Mouse (Mus musculus): ENCODE results near the gene Msantd2.

Msantd2 gene

DNA sequence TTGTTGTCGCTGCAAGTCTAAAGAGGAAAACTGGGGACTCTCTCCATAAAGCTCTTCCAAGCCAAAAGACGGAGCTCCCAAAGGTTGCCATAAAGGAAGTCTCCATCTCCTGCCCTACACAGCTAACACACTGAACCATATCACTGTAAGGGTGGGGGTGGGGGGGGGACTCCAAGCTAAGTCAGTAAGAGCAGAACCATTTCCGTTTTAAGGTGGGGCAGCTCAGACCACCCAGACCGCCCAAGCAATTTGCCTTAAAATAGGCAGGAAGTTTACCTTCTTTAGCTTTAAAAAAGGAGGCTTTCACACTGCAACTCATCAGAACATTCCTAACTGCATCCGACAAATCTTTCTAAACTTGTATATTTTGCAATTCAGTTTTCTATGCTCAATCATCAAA is 4.0 kb upstream of the Msantd2 start:
- no peak for TF ChIP-seq GATA4 (IDR thresholded peaks at IDR 0.05; ENCODE audit: insufficient replicate concordance, low read length)

DNA sequence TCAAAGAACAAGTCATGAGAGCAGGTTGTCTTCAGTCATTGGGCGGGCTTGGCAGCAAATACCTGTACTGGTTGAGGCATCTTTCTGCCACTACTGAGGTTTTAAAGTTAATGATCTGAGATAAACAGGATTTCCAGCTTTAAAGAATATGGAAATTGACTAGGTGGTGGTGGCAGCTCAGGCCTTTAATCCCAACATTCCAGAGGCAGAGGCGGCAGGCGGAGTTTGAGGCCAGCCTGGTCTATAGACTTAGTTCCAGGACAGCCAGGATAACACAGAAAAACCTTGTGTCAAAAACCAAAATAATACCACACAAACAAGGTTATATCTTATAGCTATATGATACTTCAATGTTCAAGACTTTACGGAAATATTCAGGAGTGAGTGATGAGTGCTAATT is 1.1 kb upstream of the Msantd2 start:
- no peak for TF ChIP-seq GATA4 (IDR thresholded peaks at IDR 0.05; ENCODE audit: insufficient replicate concordance, low read length)

DNA sequence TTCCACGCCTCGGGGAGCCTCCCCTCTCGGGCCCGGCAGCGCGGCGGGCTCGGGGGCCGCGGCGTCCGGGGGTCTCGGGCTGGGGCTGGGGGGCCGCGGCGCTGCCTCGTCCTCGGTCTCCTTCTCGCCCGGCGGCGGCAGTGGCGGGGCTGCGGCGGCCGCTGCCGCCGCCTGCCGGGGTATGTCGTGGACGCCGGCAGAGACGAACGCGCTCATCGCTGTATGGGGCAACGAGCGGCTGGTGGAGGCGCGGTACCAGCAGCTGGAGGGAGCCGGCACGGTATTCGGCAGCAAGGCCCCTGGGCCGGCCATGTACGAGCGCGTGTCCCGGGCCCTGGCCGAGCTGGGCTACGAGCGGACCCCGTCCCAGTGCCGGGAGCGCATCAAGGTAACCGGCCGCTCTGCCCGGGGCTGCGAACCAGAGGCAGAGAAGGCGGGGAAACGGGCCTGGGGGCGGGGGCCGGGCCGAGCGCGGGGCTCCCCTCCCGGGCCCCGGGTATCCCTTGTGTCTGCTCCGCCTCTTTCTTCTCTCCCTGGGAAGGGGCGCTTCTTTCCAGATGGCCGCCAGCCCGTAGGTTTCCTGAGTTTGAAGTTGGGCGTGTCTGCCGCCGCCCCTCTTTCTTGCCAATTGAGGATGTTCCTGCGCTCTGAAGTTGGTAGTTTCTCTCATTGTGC is 464 bp downstream of the Msantd2 start:
- TF ChIP-seq GATA4 (IDR thresholded peaks at IDR 0.05; ENCODE audit: insufficient replicate concordance, low read length), result no peak

DNA sequence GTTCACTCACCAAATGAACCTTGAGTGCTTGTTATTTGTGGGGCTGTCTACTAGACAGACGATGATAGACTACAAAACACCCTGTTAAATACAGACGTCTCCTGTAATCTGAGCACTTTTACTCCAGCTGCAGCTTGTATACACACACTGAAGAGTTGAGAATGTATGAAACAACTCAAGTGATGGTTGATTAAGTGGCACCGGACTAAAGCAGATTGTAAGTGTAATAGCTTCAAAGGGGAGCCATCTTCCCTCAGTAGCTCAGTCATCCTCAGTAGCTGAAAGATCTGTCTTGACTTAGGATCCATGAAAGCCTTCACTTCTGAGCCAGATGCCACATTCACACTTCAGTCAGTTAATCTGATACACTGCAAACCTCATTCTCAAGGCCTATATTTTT is 6.6 kb downstream of the Msantd2 start:
- no peak for TF ChIP-seq GATA4 (IDR thresholded peaks at IDR 0.05; ENCODE audit: insufficient replicate concordance, low read length)

DNA sequence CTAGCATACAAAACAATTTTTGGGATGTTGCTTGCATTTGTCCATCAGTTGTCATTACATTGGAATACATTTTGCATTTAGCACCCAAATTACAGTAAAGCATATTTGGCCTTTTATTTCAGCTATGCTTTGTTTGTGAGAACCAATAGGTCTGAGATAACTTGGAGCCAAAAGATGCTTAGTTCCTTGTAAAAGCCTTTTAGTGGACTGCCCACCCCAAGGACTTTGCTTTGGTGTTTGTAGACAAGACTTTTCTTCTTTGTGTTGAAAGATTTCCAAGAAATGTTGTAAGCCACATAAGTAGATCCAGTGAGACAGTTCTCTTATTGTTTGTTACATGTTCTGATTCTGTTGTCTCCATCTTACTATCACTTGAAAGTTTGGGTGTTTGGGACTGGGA is 7.2 kb downstream of the Msantd2 start:
- no peak for TF ChIP-seq GATA4 (IDR thresholded peaks at IDR 0.05; ENCODE audit: insufficient replicate concordance, low read length)

DNA sequence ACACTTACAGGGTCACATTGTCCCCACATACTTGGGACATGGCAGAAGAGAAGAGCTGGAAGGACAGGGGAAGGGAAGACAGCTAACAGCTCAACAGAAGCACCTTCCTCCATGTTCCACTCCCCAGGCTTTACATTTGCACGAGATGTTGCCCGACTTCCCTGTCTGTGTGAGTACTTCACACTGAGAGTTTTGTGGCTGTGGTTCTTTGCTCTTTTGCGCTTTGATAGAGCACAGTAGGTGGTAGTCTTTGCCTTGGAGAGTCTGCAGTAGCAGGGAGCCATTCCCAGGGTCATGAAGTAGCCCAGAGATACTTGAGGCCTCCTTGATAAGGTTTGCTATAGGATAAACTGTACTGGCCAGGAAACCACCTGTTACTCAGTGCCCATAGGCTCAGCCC is 11.1 kb downstream of the Msantd2 start:
- no peak for TF ChIP-seq GATA4 (IDR thresholded peaks at IDR 0.05; ENCODE audit: insufficient replicate concordance, low read length)

DNA sequence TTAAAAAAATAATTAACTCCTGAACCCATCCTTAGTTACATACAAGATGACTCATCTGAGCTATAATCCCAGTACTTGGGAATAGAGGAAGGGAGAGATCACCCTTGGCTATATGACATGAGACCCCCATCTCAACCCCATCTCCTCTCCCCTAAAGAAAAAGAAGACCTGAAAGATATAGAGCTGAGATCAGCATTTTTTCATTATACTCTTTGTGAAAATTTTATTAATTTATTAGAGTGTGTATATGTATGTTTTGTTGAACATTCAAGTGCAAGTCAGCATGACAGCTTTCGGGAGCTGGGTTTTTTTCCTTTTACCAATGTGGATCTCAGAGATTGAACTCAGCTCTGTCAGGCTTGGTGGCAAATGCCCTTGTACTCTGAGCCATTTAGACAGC is 12.1 kb downstream of the Msantd2 start:
- TF ChIP-seq GATA4 (IDR thresholded peaks at IDR 0.05; ENCODE audit: insufficient replicate concordance, low read length), result no peak

DNA sequence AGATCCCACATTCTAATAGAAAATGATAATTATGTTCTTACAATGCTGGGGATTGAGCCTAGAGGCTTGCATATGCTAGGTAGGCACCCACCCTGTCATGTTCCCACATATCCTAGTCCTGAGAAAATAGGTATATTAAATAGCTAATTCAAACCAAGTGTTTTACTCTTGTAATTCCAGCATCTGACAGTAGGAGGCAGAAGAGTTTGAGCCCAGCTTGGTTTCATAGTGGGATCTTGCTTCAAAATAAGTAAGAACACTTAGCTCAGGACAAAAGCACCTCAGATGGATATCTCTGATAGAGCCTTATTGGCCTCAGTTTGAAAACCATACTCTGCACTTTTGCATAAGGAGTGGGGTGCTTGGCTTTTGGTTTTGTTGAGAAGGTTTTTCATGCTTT is 15.2 kb downstream of the Msantd2 start:
- TF ChIP-seq GATA4 (IDR thresholded peaks at IDR 0.05; ENCODE audit: insufficient replicate concordance, low read length), result no peak

DNA sequence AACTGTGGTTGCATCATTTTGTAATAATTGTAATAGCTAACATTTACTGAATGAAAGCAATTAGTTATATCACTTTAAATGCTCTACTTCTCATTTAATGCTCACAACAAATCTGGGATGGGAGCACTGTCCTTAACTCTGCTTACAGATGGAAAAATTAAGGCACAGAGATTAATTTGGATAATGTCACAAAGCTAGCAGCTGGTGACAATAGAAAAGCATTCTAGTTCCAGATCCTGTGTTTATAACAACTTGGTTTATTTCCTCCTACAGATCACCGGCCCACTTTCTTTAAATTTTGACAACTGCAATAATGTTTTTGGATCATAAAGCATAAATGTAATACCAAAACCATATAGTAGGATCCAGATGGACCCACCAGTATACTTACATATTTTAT is 16.9 kb downstream of the Msantd2 start:
- no peak for TF ChIP-seq GATA4 (IDR thresholded peaks at IDR 0.05; ENCODE audit: insufficient replicate concordance, low read length)

DNA sequence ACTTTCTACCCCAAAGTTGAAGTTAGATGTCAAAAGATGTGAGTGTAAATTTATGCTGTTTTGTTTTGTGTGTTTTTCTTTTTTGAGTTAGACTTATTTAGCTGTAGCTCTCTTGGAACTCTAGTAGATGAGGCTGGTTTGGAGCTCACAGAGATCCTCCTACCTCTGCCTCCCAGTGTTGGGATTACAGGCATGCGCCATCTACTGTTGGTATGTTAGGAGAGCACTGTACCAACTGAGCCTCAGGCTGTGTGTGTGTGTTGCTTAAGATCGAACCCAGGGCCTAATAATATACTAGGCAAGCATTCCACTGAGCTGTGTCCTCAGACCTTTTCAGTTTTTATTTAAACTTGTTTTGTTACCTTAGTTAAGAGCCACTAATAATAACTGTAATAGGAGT is 23.0 kb downstream of the Msantd2 start:
- no peak for TF ChIP-seq GATA4 (IDR thresholded peaks at IDR 0.05; ENCODE audit: insufficient replicate concordance, low read length)

DNA sequence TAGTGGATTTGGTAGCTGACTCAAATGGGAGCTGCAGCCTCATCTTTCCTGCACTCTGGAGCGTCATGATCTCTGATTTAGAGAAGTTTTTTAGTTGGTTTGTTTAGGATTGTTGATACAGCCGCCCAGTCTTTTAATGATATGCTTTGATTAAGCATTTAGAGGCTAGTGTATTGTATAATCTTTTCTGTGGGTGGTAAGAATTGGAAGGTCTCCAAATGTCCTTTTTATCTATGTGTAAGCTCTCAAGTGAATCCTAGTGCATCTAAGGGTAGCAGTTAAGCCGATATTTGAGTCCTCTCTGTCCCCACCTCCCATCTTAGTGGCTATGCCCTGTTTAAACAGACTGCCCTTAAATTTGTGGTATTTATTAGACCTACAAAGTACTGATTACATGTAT is 25.3 kb downstream of the Msantd2 start:
- no peak for TF ChIP-seq GATA4 (IDR thresholded peaks at IDR 0.05; ENCODE audit: insufficient replicate concordance, low read length)

DNA sequence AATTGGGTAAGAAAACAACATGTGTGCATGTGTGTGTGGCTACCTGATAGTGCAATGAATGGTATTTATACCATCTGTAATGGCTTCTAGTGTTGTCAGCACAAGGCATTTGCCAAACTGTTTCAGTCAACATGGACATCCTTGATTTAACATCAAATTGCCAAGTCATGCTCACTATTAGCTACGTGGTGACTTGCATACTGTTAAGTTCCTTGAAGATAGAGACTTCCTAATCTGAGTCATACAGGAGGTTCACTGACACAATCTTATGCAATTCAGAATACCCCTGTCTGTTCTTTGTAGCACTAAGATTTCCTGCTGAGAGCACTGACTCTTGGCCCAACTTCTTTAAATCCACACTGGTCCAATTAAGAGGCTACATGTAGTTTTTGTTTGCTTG is 28.3 kb downstream of the Msantd2 start:
- no peak for TF ChIP-seq GATA4 (IDR thresholded peaks at IDR 0.05; ENCODE audit: insufficient replicate concordance, low read length)

DNA sequence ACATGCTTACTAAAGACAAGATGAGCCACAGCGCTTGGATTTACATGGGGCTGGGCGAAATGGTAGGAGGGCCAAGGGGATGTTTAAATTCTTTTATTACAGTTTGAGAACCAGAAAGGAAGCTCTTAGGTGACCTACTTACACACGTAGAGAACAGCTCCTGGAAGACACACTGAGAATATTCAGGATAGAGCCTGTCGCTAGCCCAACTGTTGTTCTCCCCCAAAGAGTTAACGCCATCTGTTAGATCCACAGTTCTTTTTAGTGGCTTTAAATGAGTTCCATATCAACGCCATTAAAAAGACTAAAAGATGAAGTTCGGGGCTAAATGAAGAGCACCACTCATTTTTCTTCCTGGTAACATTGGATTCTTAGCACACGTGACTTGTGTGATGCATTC is 29.9 kb downstream of the Msantd2 start:
- TF ChIP-seq GATA4 (IDR thresholded peaks at IDR 0.05; ENCODE audit: insufficient replicate concordance, low read length), result no peak

DNA sequence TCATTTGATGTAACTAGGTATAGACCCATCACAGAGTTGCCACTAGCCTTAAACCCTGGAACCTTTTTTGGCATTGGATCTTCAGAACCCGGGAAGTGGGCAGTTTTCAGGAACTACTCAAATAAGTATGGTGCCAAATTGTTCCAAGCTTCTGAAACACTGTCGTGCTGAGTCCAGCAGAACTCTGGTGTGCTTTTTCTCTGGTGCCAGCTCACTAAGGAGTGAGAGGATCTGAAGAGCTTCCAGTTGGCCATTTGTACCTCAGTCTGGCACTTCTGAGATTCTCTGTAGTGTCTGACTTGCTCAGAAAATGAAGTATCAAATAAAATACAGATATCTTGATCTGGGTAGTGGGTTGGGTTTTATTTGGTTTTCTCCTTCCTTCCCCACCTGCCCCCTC is 30.9 kb downstream of the Msantd2 start:
- no peak for TF ChIP-seq GATA4 (IDR thresholded peaks at IDR 0.05; ENCODE audit: insufficient replicate concordance, low read length)

DNA sequence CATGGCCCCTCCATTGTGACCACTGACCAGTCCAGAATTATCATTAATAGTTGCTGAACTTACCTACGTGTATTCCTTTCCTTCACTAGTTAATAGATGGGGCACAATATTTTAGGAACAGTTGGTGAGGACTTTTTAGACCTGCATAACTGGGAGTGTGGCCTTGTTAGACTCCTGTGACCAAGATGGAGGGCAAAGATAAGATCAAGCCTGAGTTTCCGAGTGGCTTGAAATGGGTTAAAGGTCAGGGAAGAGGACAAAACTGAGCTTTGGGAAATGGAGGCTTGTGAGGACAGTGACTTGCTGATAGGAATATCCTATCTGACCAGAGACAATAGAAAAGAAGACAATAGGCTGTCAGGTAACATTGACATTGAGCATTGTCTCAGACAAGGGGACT is 36.3 kb downstream of the Msantd2 start:
- TF ChIP-seq GATA4 (IDR thresholded peaks at IDR 0.05; ENCODE audit: insufficient replicate concordance, low read length), result no peak

DNA sequence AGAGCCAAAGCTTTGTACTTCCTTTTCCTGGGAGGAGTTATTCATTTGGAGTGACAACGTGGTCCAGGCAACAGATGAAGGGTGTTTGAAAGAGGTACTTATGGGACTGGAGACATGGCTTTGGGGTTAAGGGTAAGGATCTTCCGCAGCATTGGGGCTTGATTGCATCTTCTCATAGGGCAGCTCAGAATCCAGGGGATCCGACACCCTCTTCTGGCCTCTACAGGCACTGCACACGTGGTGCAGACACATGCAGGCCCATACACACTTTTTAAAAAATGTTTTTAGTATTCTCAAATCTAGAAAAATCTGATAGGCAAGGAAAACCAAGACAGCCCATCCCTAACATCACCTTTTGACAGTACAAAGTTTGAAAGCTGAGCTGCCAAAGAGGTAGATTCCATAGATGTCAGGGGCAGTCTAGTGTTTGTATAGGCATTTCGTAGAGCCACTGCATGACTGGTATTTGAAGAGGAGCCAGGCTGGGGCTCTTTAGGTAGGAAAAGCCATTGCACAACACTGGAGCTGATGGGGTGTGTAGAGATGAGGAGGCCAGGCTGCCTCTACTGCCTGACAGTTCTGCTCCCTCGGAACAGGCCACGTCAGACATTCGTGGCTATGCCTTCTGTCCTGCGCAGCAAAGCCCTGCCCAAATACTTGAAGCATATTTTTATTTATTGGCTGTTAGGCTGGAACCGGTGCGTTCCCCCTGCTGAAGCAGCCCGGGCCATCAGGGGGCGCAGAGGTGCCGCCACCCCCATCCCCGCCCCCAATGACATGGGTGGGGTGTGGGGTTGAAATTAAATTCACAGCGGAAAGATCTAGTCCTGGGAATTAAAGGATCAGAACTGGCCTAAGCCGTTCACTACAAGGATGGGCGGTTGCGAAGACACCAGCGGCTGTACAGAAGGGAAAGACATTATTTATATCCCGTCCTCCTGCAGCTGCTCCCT is 37.6 kb downstream of the Msantd2 start:
- TF ChIP-seq GATA4 (IDR thresholded peaks at IDR 0.05; ENCODE audit: insufficient replicate concordance, low read length), result no peak

Data from liver, adult (tissue).